8 mouse cellular contexts compared by ENCODE assay signal in the genomic region with DNA sequence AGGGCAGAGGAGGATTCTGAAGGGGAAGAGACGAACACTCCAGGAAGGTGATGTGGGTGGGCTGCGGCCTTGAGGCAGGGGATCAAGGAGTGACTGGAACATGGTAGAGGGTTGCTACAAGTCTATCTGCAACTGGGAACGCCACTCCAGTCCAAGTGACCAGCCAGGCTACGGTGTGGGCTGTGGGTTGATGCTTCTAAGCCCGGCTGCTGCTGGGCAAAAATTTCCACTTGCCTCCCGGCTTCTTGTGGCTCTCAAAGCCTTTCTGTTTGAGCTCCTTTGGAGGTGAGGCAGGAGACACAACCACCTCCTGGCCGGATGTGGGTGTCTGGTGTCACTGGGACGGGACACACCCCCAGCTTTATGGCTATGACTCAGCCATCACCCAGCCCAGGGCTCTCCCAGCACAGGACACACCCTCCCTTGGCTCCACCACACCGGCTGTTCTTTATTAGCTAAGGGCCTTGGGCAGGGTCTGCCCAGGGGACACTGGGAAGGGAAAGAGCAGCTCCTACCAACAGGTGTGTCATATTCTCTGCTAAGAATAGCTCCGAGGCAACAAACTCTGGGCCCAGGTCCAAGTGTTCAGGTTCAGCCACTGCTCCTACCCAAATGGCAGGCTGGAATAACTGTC. TPM values are rescaled to one million over a fixed set of nuclear protein-coding genes. Genes with fewer than 3 reads are reported as not detected.
A peak's percentile ranks its signal among the peaks of the same experiment; 100 is the strongest.
DNase-seq lines count a peak whose midpoint lies in the region; ATAC-seq lines count a peak whose summit lies in the region.

No protein-coding gene starts in this region.

- H3K9ac ChIP-seq in lung, embryonic 16.5 days (ENCODE audit: low read length) = no peak overlapping the region
- H3K9ac ChIP-seq in stomach, embryonic 16.5 days (ENCODE audit: low read length) = no peak overlapping the region

- WGBS in lung, embryonic 16.5 days = 35% methylated on average over 10 of the region's 10 CpGs
- WGBS in stomach, embryonic 16.5 days = 46% methylated on average over 10 of the region's 10 CpGs

- peak overlapping the region; percentile 58 for H3K27ac ChIP-seq in lung, embryonic 16.5 days (ENCODE audit: low read length)
- H3K27ac ChIP-seq in stomach, embryonic 16.5 days (ENCODE audit: low read length) = peak overlapping the region; percentile 88

- H3K9me3 ChIP-seq in lung, embryonic 16.5 days (ENCODE audit: control insufficient read depth, low read length) = no peaks in the 10 kb centered on the region
- no peaks in the 10 kb centered on the region for H3K9me3 ChIP-seq in stomach, embryonic 16.5 days (replicated peaks; ENCODE audit: control insufficient read depth, low read length)

- H3K4me2 ChIP-seq in lung, embryonic 16.5 days (ENCODE audit: low read depth, low read length) = no peak overlapping the region
- H3K4me2 ChIP-seq in stomach, embryonic 16.5 days (ENCODE audit: low read depth, low read length) = peak overlapping the region; percentile 25; the same call in 1 of the 2 replicates

- peak; percentile 98 for ATAC-seq in activated CD4-positive, CD25-positive, alpha-beta regulatory T cell, adult 4 months
- ATAC-seq in lung, embryonic 16.5 days (ENCODE audit: low read depth) = peak; percentile 85
- ATAC-seq in stomach, embryonic 16.5 days (ENCODE audit: insufficient read depth, low FRiP score) = peak; percentile 95

- no peaks in the 10 kb centered on the region for H3K27me3 ChIP-seq in lung, embryonic 16.5 days (ENCODE audit: control insufficient read depth, insufficient read depth, low read depth, low read length)
- H3K27me3 ChIP-seq in stomach, embryonic 16.5 days (ENCODE audit: control insufficient read depth, insufficient read depth, low read length) = no peaks in the 10 kb centered on the region

- H3K36me3 ChIP-seq in lung, embryonic 16.5 days (ENCODE audit: control insufficient read depth, insufficient read depth, low read length) = no peaks in the 10 kb centered on the region
- H3K36me3 ChIP-seq in stomach, embryonic 16.5 days (ENCODE audit: control insufficient read depth, insufficient read depth, low read length) = no peaks in the 10 kb centered on the region

- H3K4me3 ChIP-seq in lung, embryonic 16.5 days (ENCODE audit: low read length) = no peak overlapping the region
- no peak overlapping the region for H3K4me3 ChIP-seq in stomach, embryonic 16.5 days (replicated peaks; ENCODE audit: low read length)

- peaks cover 9% of the 10 kb centered on the region for H3K4me1 ChIP-seq in lung, embryonic 16.5 days (replicated peaks; ENCODE audit: control insufficient read depth, insufficient read depth, low read length)
- H3K4me1 ChIP-seq in stomach, embryonic 16.5 days (ENCODE audit: control insufficient read depth, insufficient read depth, low read length) = peaks cover 14% of the 10 kb centered on the region; the same call in 1 of the 2 replicates

- peak; percentile 95 for DNase-seq in 3T3-L1 (ENCODE audit: low read depth, low spot score)
- peak; percentile 80 for DNase-seq in gastrocnemius, postnatal 25 days
- peak; percentile 52 to 55 for DNase-seq in kidney, adult 8-10 months
- no peak for DNase-seq in retina, embryonic 14.5 days (ENCODE audit: low spot score)
- no peak for DNase-seq in layer of hippocampus, adult 8-10 months (ENCODE audit: low spot score in 2 of 2)

RNA-seq across cellular contexts. Expression of gene Pacsin2, which starts 9.5 kb away (rescaled TPM):
- 10 to 100 TPM; 21.2 to 24.9 TPM for polyA plus RNA-seq in activated CD4-positive, CD25-positive, alpha-beta regulatory T cell, adult 4 months (2017; shearing (Covaris generic))
- 10 to 100 TPM; 51.6 to 53.8 TPM for total RNA-seq in gastrocnemius, postnatal 25 days (2021)
- polyA plus RNA-seq in lung, embryonic 16.5 days (2015; fragmentation: Nextera tagmentation; extraction: Ambion mirVana) = 71.4 and 73.6 TPM in 2 replicates
- 64.5 and 67.9 TPM in 2 replicates for polyA plus RNA-seq in stomach, embryonic 16.5 days (2015; fragmentation: Nextera tagmentation; extraction: Ambion mirVana)
- total RNA-seq in layer of hippocampus, adult 8-10 months (2022) = 100 to 1,000 TPM in 3 of 4 experiments, 10 to 100 TPM in 1; 95.2 to 112 (median 106) TPM

RNA-seq across cellular contexts. Expression of gene Ttll1, which starts 36.7 kb away (rescaled TPM):
- 1 to 10 TPM; 8.4 to 9.8 TPM for polyA plus RNA-seq in activated CD4-positive, CD25-positive, alpha-beta regulatory T cell, adult 4 months (2017; shearing (Covaris generic))
- 1 to 10 TPM; 2.2 to 6.3 TPM for total RNA-seq in gastrocnemius, postnatal 25 days (2021)
- polyA plus RNA-seq in lung, embryonic 16.5 days (2015; fragmentation: Nextera tagmentation; extraction: Ambion mirVana) = 21.8 and 23.1 TPM in 2 replicates
- 20.9 and 21.0 TPM in 2 replicates for polyA plus RNA-seq in stomach, embryonic 16.5 days (2015; fragmentation: Nextera tagmentation; extraction: Ambion mirVana)
- total RNA-seq in layer of hippocampus, adult 8-10 months (2022) = 10 to 100 TPM; 32.0 to 40.0 (median 36.2) TPM

RNA-seq across cellular contexts. Expression of gene Bik, which starts 52.7 kb away (rescaled TPM):
- polyA plus RNA-seq in activated CD4-positive, CD25-positive, alpha-beta regulatory T cell, adult 4 months (2017; shearing (Covaris generic)) = 1 to 10 TPM; 1.1 to 2.5 TPM
- 1 to 10 TPM in 1 of 2 experiments, under 1 TPM in 1; 0.59 to 1.3 TPM for total RNA-seq in gastrocnemius, postnatal 25 days (2021)
- 15.2 and 15.5 TPM in 2 replicates for polyA plus RNA-seq in lung, embryonic 16.5 days (2015; fragmentation: Nextera tagmentation; extraction: Ambion mirVana)
- polyA plus RNA-seq in stomach, embryonic 16.5 days (2015; fragmentation: Nextera tagmentation; extraction: Ambion mirVana) = 6.8 and 7.0 TPM in 2 replicates
- total RNA-seq in layer of hippocampus, adult 8-10 months (2022) = under 1 TPM in 3 of 4 experiments, not detected in 1; 0.40 to 0.66 (median 0.47) TPM

Comparison
In these comparisons a context has a peak if more than half of its experiments do, and no peak if none do; other contexts are left out.
1. DNase-seq: peak in 3T3-L1 (single experiment), gastrocnemius, postnatal 25 days (single experiment) and kidney, adult 8-10 months (2 of 2); none in retina, embryonic 14.5 days (single experiment) and layer of hippocampus, adult 8-10 months (0 of 2).
2. Peak in every context shown above with its lines, with median percentiles within 50 percentile points of each other: ATAC-seq.